10 mouse cellular contexts compared by ENCODE assay signal in genomic region chr2:136059029-136059669, GRCm38 (mm10). TPM values are rescaled to one million over a fixed set of nuclear protein-coding genes. Genes with fewer than 3 reads are reported as not detected.
A peak's percentile ranks its signal among the peaks of the same experiment; 100 is the strongest.
DNase-seq lines count a peak whose midpoint lies in the region; ATAC-seq and TF ChIP-seq lines count a peak whose summit lies in the region.
"Had no signal": no experiment of that assay in that cellular context is flagged by ENCODE, and none has a peak within 500 bp of the region (broad histone marks: within the 10 kb centered on the region; RNA-seq: fewer than 3 reads in every experiment).

No protein-coding gene starts in this region.

- H3K4me3 ChIP-seq in kidney, embryonic 14.5 days (ENCODE audit: low read length): peak overlapping the region; percentile 30
- H3K4me3 ChIP-seq in forebrain, embryonic 15.5 days: peak overlapping the region; percentile 43
- peak overlapping the region; percentile 39 for H3K4me3 ChIP-seq in midbrain, embryonic 13.5 days (replicated peaks)

- no peak for TF ChIP-seq POLR2A in brain, embryonic 14.5 days (IDR thresholded peaks at IDR 0.05; ENCODE audit: borderline replicate concordance, extremely low read depth, insufficient read depth, insufficient read length, poor library complexity, severe bottlenecking)

- no peak for TF ChIP-seq CTCF in brain, embryonic 14.5 days (IDR thresholded peaks at IDR 0.05; ENCODE audit: borderline replicate concordance, extremely low read depth, insufficient read depth, insufficient read length)

- H3K4me2 ChIP-seq in kidney, embryonic 14.5 days (replicated peaks; ENCODE audit: low read depth, low read length): peak overlapping the region; percentile 53
- peak overlapping the region; percentile 75 for H3K4me2 ChIP-seq in forebrain, embryonic 15.5 days (replicated peaks)
- H3K4me2 ChIP-seq in midbrain, embryonic 13.5 days (replicated peaks): peak overlapping the region; percentile 62

- H3K27ac ChIP-seq in kidney, embryonic 14.5 days (ENCODE audit: low read depth, low read length): no peak overlapping the region
- no peak overlapping the region for H3K27ac ChIP-seq in forebrain, embryonic 15.5 days (replicated peaks)
- no peak overlapping the region for H3K27ac ChIP-seq in midbrain, embryonic 13.5 days

- WGBS in kidney, embryonic 14.5 days: 1% methylated on average over 37 of the region's 37 CpGs
- 1% methylated on average over 37 of the region's 37 CpGs for WGBS in forebrain, embryonic 15.5 days
- 1% methylated on average over 37 of the region's 37 CpGs for WGBS in midbrain, embryonic 13.5 days

- peaks cover 13% of the 10 kb centered on the region; the same call in 1 of the 2 replicates for H3K4me1 ChIP-seq in kidney, embryonic 14.5 days (ENCODE audit: control insufficient read depth, insufficient read depth, low read length)
- peaks cover 20% of the 10 kb centered on the region for H3K4me1 ChIP-seq in forebrain, embryonic 15.5 days
- peaks cover 19% of the 10 kb centered on the region for H3K4me1 ChIP-seq in midbrain, embryonic 13.5 days (replicated peaks)

- DNase-seq in kidney, postnatal 36 days: no peak
- peak; percentile 38 for DNase-seq in brain, embryonic 14.5 days (ENCODE audit: low read depth)
- no peak for DNase-seq in urinary bladder, postnatal 10 days (ENCODE audit: low spot score)
- DNase-seq in spleen, postnatal 36 days (ENCODE audit: low spot score in 2 of 2): no peak
- no peak for DNase-seq in frontal cortex, postnatal 14 days (ENCODE audit: low spot score in 2 of 2)
- DNase-seq: cerebellum, postnatal 36 days; kidney, adult 9 months had no signal

- H3K36me3 ChIP-seq in kidney, embryonic 14.5 days (ENCODE audit: control insufficient read depth, insufficient read depth, low read length): no peaks in the 10 kb centered on the region
- H3K36me3 ChIP-seq in forebrain, embryonic 15.5 days: no peaks in the 10 kb centered on the region
- H3K36me3 ChIP-seq in midbrain, embryonic 13.5 days: no peaks in the 10 kb centered on the region

- no peak overlapping the region for H3K9ac ChIP-seq in kidney, embryonic 14.5 days (ENCODE audit: low read depth, low read length)
- 0 out of 2 replicates have a peak overlapping the region, but pooled peaks have one; percentile 20 for H3K9ac ChIP-seq in forebrain, embryonic 15.5 days (replicated peaks)
- peak overlapping the region; percentile 49 for H3K9ac ChIP-seq in midbrain, embryonic 13.5 days (replicated peaks)

- peaks cover 33% of the 10 kb centered on the region for H3K27me3 ChIP-seq in kidney, embryonic 14.5 days (ENCODE audit: control insufficient read depth, insufficient read depth, low read length)
- H3K27me3 ChIP-seq in forebrain, embryonic 15.5 days: peaks cover 31% of the 10 kb centered on the region
- H3K27me3 ChIP-seq in midbrain, embryonic 13.5 days: peaks cover 40% of the 10 kb centered on the region

- peak; percentile 51 for ATAC-seq in kidney, embryonic 14.5 days (ENCODE audit: low FRiP score, low TSS enrichment)
- peak; percentile 52 for ATAC-seq in forebrain, embryonic 15.5 days (replicated peaks)
- peak; percentile 58 for ATAC-seq in midbrain, embryonic 13.5 days

- no peaks in the 10 kb centered on the region for H3K9me3 ChIP-seq in kidney, embryonic 14.5 days (ENCODE audit: control insufficient read depth, low read length)
- no peaks in the 10 kb centered on the region for H3K9me3 ChIP-seq in forebrain, embryonic 15.5 days
- no peaks in the 10 kb centered on the region for H3K9me3 ChIP-seq in midbrain, embryonic 13.5 days

RNA-seq across cellular contexts. Expression of gene Lamp5, which starts 7.1 kb away (rescaled TPM):
- 5.5 and 5.7 TPM in 2 replicates for polyA plus RNA-seq in kidney, embryonic 14.5 days (2014; fragmentation: Nextera tagmentation; extraction: Ambion mirVana)
- polyA plus RNA-seq in brain, embryonic 14.5 days (2012; rRNA removed): 29.8 and 102 TPM in 2 replicates
- 0.86 and 1.5 TPM in 2 replicates for polyA plus RNA-seq in forebrain, embryonic 15.5 days (2015; fragmentation: Nextera tagmentation; extraction: Ambion mirVana)
- polyA plus RNA-seq in midbrain, embryonic 13.5 days (2015; fragmentation: Nextera tagmentation; extraction: Ambion mirVana): 6.8 and 10.7 TPM in 2 replicates
